Mouse (Mus musculus) mouse trophoblast stem cell (cell line): ENCODE measurements around the gene Olfr1196.
"Not testable (repeated sequence)": the region's sequence is repeated elsewhere in the genome, so short reads cannot be mapped to it uniquely, and the experiment has no call there.

Source experiments
- in situ Hi-C, 2 experiments: fragments of 300-500 bp; cut with MseI, MboI; formaldehyde crosslinking; loops; 2 replicates in 1 of 2; 3 replicates in 1 of 2; pipeline ENCODE4 v1.15.1; 2025

Olfr1196 gene

DNA sequence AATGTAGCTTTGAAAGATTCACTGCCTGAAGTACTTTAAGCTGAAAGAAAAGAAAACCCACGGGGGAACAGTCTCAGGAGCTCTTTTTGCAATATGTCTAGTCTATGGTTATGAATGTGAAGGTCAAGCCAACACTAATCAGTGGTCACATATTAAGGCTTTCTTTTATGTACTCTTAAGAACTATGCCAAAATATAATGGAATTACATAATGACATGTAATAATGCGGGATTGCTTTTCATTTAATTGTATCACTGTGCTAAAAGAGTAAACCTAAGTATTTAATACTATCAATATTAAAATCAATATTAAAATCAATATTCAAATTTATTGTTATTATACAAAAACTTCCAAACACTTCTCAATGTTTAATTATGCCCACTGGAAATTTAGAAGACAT is at the start of gene Olfr1196:
TSS of gene Olfr1196 (minus strand) at position 101 of the 400 bp plus-strand sequence.
- in situ Hi-C loops: no loop called here

DNA sequence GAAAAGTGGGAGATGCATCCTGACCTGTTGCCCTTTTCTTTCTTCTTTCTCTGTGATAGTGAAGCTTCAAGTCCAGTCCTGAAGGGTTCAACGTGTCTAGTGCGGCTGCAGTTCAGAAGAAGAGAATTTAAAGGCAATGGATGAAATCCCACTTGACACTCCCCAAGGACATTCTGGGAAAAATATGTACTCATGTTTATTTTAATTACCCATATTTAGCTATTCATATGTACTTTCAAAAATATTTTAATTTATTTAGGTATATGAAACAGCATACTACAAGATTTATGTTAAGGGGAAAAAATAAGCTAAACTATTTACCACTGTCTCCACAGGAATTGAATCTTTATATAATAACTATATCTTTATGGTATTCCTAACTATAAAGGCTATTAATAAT is 46.9 kb upstream of the Olfr1196 start, which contains the start of gene Olfr1198:
TSS of gene Olfr1198 (minus strand) at position 101 of the 400 bp plus-strand sequence.
- in situ Hi-C loops: no loop called here

DNA sequence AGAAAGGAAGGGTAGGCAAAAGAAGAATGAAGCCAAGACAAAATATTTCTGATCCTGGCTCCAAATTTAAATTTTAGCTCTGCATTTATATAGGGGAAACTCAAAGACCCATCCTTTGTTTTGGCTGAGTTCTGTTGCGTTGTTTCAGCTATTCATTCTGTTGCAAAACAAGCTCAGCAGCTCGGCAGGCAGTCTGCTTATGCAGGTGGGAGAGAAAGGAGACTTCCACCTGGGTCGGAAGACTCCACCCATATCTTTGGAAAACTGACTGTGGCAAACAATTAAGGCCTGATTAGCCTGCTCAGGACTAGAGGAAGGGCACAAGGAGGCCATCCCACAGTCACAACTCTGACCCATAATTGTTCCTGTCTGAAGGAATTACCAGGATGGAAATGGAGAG is 39.0 kb upstream of the Olfr1196 start:
- in situ Hi-C loops: no loop called here

DNA sequence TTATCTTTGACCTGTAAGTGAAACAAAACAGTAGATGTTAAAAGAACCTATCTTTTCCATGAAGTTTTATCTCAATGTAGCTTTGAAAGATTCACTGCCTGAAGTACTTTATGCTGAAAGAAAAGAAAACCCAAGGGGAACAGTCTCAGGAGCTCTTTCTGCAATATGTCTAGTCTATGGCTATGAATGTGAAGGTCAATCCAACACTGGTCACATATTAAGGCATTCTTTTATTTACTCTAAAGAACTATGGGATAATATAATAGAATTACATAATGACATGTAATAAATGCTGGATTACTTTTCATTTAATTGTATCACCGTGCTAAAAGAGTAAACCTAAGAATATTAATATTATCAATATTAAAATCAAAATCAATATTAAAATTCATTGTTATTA is 27.9 kb upstream of the Olfr1196 start, which contains the start of gene Olfr1197:
TSS of gene Olfr1197 (minus strand) at position 101 of the 400 bp plus-strand sequence.
- in situ Hi-C loops: no loop called here

DNA sequence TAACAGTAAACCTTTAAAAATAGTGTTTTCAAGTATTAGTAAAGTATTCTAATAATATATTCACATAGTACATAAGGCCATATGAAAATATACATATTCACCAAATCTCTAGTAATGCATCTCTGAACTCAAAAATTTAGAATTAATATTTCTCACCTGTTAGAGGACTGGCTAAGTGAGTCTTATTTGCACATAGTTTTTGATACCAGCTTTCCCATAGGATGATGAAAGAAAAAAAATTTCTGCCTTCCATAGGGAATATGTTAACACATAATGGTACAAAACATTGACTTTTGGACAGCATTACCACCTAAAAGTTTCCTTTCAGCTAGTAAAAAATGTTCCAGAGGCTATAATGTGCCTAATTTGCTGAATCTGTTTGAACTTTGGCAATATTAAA is 15.3 kb downstream of the Olfr1196 start, which contains the start of gene Olfr1195:
TSS of gene Olfr1195 (minus strand) at position 101 of the 400 bp plus-strand sequence.
- in situ Hi-C loops: no loop called here

DNA sequence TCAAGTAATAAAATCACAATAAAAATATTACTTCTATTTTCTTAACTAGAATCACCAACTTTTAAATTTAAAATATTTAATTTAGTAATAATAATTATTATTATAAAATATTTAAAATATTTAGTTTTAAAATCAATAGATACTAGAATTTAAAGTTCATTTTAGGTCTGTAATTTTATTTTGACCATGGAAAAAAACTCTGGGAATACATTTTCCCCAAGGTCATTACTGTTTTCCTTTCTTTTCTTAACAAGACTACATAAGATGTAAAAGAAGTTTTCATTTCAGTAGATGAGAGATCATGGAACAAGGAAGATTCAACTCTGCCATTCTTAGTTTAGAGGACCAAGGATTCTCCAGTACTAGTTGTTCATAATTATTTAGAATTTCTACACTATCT is 29.1 kb downstream of the Olfr1196 start, which contains the start of gene Olfr1193:
TSS of gene Olfr1193 (plus strand) at position 301 of the 400 bp plus-strand sequence.
- in situ Hi-C loops: not testable (repeated sequence)

DNA sequence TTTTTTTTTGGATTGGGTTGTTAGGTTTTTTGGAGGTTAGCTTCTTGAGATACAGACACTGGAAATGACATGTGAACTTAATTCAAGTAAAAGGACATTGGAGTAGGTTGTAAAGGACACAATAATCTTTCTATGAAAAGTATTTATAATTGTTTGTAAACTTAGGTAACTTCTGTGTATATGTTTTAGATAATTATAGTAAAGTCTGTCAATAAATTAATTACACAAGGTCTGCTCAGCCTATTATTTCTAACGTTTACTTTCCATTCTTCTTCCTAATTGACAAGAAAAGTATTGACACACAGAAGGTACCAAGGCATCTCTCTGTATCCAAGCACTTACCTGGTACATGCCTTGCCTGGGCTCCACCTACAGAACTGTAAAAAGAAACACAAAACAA is 56.2 kb downstream of the Olfr1196 start, which contains the start of gene Olfr1192-ps1:
TSS of gene Olfr1192-ps1 (plus strand) at position 301 of the 400 bp plus-strand sequence.
- in situ Hi-C loops: no loop called here
